Mouse (Mus musculus) c-Kit-positive CD71-negative TER-119-negative erythroid progenitor cells, embryonic 14.5 days (primary cell): ENCODE measurements around the gene Hacd2.

Source experiments
- DNase-seq: peaks from one replicate; pipeline ENCODE4 v3.0.0-alpha.2; 2013; ENCODE audit warnings: low read depth

Hacd2 gene

DNA sequence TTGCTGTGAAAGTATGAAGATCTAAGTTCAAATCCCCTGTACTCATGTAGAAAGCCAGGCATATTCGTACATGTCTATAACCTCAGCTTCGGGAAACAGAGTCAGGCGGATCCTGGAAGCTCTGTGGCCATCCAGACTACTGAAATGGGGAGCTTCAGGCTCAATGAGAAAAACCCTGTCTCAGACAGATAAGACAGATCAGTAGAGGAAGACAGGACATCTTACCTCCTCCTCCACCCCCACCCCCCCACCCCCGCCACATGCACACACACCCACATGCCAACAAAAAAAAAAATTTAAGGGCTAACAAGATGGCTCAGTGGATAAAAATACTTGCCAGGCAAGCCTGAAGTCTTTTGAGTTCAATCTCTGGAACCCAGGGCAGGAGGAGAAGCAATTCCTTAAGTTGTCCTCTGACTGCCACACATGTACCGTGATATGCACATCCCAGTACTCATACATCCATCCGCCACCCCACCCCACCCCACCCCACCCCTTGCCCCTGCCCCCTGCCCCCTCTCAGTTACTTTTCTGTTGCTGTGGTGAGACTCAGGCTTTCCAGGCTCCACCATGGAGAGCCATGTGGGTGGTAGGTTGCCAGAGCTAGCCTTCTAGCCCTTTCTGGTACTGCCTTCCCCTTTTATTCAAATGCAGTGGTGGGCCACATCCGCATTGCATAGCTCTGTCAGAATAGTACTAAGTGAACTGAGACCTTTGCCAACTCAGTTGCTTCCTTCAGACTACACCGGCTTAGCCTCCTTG, 32.4 kb downstream of the Hacd2 start:
- no peak for DNase-seq

DNA sequence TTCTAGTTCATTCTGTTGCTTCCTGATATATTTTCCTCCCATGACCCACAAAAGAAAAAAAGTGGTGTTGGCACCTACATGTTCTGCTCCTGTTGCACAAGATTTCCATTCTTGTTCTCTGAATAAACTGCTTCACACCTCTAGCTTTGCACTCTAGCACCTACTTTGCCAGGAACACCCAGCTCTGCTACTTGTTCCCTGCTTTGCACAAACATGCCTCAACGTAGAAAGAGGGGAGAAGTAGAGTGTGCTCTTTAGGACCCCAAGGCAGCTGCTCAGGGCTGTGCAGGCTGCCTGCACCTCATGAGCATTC, 32.9 kb downstream of the Hacd2 start:
- DNase-seq: no peak

DNA sequence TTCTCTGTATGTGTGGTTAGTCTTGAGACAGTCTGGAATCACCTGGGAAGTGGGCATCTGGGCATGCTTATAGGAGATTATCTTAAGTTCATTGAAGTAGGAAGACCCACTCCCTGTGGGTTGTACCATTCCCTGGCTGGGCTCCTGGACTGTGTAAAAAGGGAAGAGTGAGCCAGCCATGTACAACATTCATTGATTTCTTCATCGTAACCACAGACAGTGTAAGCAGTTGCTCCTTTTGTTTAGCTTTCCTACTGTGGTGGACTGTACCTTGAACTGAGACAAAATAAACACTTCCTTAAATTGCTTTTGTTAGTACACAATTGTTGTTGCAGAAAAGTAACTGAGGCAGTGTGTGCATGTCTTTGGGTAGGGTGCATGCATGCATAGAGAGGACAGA, 33.6 kb downstream of the Hacd2 start:
- DNase-seq: no peak

DNA sequence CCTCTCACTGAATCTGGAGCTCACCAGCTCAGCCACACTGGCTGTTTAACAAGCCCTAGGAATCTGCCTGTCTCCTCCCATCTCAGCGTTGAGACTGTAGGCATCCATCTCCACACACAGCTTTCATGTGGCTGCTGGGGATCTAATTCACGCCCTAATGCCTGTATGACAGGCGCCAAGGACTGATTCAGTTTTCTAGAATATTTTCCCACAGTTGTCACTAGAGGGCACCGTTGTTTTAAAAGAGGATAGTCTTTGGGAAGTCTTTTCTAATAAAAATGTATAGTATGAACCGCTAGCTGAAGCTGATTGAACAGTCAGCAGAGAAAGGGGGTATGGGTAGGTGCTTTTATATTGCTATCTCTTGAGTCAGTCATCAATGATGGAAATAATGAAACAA, 34.1 kb downstream of the Hacd2 start:
- DNase-seq: peak; percentile 40

DNA sequence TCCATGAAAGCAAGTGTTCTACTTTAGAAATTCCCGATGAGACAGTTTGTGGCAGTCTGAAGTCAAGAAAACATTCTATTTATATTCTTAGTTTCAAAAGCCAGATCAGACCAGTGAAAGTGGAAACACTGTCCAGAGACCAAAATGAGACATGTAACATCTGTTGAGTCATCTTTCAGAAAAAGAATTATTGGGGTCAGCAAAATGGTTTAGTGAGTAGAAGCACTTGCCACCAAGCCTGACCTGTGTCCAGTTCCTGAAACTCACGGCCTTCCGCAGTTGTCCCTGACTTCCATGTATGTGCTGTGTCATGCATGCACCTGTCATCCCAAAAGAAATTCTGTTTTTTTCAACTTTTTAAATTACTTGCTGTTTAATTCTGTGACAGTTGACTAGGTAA, 34.6 kb downstream of the Hacd2 start:
- no peak for DNase-seq

DNA sequence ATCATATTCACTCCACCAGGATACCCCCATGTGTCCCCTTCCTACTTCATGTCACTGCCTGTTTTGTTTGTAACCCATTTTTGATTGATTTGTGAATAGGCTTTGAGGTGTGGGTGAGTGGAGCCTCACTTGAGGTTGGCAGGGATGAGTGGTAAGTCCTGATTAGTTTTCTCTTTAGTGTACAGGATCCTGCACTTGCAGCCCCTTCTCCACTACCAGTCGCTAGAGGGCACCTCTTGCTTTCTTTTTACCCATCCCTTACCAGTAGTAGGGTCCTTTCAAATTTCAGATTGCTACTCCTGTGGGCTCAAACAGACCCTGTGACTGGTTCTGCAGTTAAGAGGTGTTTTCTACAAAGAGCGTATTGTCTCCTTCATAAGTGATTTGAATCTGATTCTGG, 38.8 kb downstream of the Hacd2 start:
- DNase-seq: no peak

DNA sequence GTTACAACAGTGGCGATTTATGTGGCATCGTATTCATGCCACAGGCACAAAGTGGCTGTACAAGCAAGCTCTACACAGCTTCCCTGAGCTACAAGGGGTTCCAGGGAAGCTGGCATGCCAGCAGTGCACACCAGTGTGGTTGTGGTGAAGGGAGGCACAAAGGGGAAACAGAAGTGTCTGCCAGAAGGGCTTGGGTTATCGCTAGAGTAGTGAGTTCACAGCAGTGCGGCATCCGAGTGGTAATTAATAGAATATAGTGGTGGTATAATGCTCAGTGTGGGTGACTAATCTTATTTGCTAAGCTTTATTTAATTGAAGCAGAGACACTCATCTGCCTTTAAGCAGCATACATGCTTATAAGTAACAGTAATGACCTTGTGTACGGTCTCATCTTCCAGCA, 43.5 kb downstream of the Hacd2 start:
- no peak for DNase-seq

DNA sequence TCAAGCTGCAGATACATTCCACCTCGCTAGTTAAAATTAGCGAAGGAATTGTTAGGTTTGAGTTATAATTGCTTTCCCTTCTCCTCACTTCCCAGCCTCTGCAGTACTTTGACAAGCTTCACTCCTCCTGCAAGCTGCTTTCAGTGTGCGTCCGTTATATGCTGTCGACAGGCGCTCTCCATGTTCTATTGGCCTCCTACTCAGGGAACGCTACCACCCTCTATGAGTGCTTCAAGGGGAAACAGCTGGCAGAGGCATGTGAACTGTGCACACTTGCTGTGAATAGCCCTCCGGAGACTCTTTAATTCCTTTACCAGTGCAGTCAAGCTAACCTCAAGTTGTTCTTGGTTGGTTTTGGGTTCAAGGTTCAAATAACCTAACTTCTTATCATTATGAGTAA, 44.9 kb downstream of the Hacd2 start:
- no peak for DNase-seq

DNA sequence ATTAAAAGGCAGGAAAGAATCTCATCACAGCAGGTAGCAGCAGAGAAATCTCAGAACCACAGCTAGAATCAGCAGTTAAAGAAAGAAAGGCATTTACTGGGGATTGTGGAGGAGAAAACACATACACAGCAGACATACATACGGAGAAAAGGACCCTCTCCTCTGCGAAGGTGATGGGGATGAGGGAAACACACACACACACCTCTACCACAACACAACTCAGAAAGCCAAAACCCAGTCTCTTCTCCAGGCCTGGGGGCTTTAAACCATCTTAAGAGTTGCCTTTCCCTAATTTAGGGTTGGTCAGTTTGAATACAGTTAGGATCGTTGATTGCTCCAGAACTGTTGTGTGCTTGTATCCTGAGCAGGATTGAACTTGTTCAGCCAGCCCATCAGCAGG, 45.4 kb downstream of the Hacd2 start:
- no peak for DNase-seq

DNA sequence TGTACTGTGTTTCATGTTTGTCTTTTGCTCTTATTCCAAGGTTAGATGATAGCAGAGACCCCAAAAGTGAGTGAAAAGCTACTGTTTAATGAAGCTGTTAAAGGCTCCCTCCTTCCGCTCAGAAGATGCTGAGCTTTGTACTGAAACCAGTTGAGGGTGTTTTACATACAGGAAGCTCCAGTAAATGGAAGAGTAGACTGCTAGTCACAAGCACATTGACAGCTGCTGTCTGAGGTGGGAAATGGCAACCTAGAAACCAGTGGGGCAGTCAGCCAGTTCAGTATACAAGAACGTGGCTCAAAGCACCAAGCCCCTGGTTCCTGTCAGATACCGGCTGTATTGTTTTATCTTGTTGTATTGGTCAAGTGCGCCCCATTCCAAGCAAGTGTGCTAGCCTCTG, 46.7 kb downstream of the Hacd2 start:
- no peak for DNase-seq

DNA sequence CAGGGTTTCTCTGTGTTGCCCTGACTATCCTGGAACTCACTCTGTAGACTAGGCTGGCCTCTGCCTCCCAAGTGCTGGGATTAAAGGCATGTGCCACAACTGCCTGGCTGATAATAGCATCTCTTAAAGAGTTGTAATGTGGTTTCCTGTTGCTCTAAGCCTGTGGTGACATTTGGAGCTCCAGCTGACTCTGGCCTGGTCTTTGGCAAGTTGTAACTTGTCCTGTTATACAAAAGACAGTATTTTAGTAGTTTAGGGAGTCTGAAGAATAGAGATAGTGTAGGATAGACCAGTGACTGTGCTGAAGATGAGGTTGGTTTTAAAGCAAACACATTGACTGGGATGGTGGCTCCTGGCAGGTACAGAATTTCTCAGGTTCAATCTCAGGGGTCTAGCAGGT, 52.2 kb downstream of the Hacd2 start:
- no peak for DNase-seq

DNA sequence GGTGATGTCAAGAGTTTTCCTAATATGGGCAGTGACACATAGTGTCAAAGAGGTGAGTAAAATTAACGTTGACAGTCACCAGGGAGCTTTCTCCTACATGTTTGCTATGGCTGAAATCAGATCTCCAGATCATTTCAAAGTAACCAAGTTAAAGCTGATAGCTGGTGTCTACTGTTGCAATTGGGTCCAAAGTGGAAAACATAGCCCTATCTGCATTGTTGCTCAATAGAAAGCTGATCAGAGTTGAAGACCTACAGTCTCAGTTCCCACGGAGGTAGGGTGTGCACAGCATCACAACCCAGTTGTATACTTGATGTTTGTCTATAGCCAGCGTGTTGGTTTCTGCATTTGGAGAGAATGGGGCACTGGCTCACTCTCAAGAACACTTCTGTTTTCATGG, 53.4 kb downstream of the Hacd2 start:
- DNase-seq: no peak

DNA sequence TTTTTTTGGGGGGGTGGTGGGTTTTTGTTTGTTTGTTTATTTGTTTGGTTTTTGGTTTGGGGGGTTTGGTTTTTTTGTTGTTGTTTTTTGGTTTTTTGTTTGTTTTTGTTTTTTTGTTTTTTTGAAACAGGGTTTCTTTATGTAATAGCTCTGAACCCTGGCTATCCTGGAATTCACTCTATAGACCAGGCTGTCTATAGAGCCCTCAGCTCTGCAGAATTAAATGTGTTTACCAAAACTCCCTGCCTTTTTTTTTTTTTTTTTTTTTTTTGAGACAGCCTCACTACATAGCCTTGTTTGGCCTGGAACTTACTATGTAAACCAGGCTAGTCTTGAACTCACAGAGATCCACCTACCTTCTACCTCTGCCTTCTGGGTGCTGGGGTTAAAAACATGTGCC, 71.3 kb downstream of the Hacd2 start:
- DNase-seq: no peak

DNA sequence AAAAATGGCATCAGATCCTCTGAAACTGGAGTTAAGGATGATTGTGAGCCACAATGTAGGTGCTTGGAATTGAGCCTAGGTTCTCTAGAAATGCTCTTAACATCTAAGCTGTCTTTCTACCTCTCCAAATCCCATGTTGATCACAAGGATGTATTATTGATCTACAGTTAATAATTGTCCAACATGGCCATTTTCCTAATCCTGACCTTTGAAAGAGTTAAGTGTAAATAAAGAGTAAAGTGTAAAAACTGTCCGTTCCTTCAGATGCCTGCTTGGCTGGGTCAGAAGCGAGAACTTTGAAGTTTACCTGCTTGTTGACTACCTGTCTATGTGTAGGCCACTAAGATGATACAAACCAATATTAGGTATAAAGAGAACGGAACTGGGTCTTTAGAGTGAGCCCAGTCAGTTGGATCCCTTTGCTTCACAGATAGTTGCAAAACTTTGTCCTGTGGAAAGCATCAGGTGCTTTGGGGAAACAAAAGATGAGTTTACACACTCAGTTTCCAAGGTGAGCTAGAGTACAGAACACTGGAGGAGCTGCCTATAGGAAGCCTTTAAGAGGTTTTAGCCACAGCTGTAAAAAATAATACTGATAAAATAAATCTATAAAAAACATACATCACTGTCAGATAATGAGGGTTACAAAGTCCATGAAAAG, 75.8 kb downstream of the Hacd2 start:
- no peak for DNase-seq

DNA sequence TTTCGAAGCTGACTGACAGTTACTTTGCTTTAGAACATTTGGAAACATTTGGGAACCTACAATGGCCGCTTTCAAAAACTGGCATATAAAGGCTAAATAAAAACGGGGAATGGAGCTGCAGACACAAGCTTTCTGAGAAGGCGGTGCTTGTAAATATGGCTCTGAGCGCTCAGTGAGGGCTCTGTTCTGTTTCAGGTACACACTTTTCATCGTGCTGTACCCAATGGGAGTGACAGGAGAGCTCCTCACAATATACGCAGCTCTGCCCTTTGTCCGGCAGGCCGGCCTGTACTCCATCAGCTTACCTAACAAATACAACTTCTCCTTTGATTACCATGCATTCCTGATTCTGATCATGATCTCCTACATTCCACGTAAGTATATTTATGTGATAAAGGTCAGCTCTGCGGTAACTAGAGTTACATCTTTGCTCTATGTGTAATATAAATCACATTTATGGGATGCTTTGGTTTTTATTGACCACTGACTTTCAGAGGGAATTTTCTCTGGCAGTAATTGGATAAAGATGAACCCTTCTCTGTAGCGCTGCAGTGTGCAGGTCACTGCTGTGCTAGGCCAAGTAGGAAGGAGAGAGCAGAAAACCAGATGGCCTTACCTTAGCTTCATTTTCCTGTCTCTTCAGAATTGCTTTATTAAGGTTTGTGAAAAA, 79.7 kb downstream of the Hacd2 start:
- no peak for DNase-seq

DNA sequence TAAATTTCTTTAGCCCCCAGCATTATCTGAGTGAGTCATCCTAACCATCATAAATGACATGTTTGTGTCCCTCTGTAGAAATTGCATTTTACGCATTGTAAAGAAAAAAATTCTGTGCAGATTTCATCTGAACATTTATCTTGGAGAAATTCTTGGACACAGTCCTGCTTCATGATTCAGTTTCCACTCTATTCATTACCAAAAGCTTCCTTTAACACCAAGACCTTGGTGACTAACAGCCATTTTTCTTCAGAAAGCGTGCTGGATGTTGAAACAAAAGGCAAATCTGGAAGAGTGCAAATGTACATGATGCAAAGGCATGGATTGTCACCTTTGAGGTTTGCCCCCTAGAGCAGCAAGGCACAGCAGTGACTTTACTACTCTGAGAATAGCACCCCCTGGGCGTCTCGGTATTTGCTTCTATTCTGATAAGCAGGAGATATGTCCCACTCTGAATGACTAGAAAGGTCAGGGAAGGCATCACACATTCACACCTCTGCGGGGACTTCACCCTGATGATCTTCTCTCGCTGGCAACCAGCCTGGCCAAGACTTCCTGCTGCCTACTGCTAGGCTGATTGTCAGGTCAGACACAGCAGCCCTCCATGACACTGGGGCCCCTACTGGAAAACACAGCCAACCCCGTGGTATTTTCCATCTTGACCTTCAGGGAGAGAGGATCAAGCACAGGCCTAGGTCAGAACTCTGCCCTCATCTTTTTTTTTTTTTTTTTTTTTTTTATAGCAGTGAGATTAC, 80.8 kb downstream of the Hacd2 start:
- DNase-seq: no peak

DNA sequence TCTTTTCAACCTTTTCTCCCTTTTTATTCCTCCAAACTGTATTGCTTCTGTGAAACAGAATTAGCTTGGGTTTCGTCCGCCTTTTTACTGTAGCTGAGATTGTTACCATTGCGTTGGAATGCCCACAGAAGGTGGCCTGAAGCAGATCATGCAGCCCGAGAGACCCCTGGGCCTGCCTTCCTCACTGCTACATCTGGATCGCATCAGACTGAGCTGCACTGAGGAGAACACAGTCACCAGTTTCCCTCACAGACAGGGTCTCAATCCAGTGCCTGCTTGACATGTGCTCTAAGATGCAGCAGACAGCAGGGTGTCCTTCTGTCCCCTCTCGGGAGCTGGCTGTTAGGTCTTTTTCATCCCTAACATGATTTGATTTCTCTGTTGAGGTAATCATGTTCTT, 85.8 kb downstream of the Hacd2 start:
- DNase-seq: no peak

DNA sequence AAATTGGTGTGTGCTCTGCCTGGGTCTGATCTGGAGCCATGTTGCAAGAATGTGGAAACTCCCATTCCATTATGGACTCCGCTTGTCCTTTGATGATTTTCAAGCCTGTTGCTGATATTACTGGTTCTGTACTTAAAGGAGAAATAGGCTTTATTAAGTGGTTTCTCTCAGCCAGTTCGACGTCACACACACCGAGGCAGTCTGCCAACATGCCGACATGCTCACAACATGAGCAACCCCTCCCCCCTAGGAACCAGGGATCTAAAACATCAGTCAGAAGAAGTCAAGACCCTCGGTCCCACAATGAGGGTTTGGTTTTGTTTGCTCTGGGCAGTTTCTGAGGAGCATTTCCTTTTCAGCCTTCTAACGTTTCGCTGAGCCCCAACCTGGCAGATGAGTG, 86.9 kb downstream of the Hacd2 start:
- no peak for DNase-seq

DNA sequence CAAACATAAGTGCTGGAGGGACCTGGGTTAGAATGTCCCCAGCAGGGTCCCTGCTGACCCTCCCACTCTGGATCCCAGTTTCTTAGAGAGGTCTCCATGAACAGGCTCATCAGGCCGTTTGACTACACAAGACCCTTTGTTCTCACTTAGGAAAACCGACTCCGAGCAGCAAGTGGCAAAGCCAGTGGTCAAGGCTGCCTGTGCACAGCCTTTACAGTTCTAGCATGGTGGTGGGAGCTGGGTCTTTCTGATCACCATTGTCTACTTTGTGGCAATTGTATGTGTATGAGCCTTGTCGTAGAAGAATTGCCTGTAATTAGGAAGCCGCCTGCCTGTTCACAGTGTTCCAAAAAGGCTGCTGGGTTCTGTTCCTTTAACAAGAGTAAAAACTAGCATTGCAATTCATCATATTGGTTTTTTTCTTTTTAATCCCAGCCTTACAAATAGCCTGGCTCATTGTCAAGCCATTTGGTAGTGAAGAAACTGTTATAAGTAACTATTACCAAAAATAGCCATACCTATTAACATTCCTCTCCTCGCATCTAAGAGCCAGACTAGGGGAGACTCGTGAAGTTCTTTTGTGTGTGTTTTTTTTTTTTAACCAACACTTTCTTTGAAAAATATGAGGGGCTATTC, 87.5 kb downstream of the Hacd2 start:
- DNase-seq: no peak

DNA sequence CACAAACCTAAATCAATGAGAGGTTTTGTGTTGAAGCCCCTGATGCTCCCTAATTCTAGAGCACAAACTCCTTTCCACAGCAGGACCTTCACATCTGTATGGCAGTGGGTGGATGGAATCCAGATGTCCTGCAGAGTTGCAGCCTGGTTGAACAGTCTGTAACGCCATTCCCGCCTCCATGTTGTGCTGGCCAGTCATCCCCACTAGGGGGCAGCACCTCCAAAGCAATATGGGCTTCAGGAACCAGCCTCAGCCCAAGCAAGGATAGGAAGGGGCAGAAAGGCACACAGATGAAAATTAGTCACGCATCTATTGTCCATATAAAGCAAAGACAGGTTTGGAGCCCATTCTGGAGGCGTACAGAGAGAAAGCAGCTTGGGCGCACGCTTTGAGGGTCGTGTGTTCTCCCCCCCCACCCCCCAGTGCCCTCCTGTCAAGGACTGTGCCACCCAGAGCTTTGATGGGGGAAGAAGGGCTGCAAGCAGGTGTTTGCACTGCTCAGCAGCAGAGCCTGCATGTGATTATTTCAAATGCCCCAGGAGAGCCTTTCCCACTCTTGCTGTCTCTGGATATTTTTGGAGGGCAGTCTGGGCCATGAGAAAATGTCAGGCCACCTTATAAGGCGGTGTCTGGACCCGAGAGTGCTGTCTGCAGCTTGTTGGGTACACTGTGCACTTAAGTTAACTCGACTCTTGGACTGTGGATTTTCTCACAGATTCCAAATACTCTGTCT, 88.3 kb downstream of the Hacd2 start:
- peak; percentile 65 for DNase-seq

DNA sequence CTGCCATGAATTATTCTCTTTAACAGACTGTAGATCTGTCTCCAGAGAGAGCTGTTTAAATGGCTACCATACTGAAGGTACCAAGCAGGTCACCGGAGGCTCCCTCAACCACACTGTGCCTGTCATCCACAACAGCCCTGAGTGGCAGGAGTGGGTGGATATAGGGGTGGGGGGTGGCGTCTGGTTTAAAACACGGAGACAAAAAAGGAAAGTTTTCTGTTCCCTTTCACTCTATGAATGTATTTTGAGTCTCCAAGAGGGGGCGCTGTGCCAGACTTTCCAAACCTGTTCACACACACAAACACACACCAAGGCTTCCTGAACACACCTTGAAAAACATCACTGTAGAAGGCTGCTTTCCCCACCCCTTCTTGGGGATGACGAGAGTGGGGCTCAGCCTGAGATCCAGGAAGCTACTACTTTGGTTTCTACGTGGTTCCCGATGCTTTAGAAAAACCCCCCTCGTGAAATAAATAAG, 89.0 kb downstream of the Hacd2 start:
- no peak for DNase-seq

DNA sequence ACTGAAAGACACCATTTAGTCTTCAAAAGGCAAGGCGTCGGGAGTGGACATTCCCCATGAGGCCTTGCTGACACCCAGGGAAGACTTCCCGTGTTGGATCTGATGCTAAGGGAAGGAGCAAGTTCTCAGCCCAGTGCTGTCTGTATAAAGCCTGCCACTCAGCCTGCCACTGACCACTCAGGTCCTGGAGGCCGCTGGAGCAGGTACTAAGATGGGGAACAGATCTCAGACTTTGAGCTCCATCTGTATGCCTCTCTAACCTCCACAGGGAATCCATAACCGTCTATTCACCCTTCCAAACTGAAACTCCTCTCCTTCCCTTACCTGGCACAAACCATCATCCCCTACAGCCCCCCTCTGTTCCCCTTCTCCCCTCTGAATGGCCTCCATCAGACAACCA, 91.3 kb downstream of the Hacd2 start:
- no peak for DNase-seq
